Mouse (Mus musculus) heart, embryonic 14.5 days (tissue): ENCODE measurements around the gene Tmem175. TPM values are rescaled to one million over a fixed set of nuclear protein-coding genes. Genes with fewer than 3 reads are reported as not detected.

Experiments used
- ATAC-seq: fragments of 200-750 bp; cut with Nextera tagmentation; 2 replicates; pipeline ENCODE4 v1.8.0; 2017; ENCODE audit warnings: low read depth, moderate TSS enrichment; ENCODE audit not compliant: insufficient number of reproducible peaks, insufficient read depth, low FRiP score
- H3K27ac ChIP-seq, 2 experiments: fragments of 200-500 bp in 1 of 2; fragments of 300-500 bp in 1 of 2; sonication (generic) in 1 of 2; replicated peaks in 1 of 2; 2 replicates each; pipeline ENCODE4 v1.5.1; 2012 to 2014; ENCODE audit warnings: low read depth in 2 of 2, low read length in 2 of 2, control low read depth in 1 of 2, mild to moderate bottlenecking in 1 of 2, mixed read lengths in 1 of 2; ENCODE audit not compliant: control insufficient read depth in 1 of 2, insufficient read depth in 1 of 2
- H3K27me3 ChIP-seq: fragments of 300-500 bp; sonication (generic); 2 replicates; pipeline ENCODE4 v1.6.1; 2014; ENCODE audit warnings: mild to moderate bottlenecking, low read length, control low read depth; ENCODE audit not compliant: control insufficient read depth, insufficient read depth
- H3K36me3 ChIP-seq: fragments of 300-500 bp; sonication (generic); 2 replicates; pipeline ENCODE4 v1.6.1; 2014; ENCODE audit warnings: mild to moderate bottlenecking, control low read depth, low read length, mixed read lengths; ENCODE audit not compliant: control insufficient read depth, insufficient read depth
- H3K4me1 ChIP-seq, 2 experiments: fragments of 200-500 bp in 1 of 2; fragments of 300-500 bp in 1 of 2; sonication (generic) in 1 of 2; 2 replicates each; pipeline ENCODE4 v1.6.1; 2012 to 2014; ENCODE audit warnings: low read length in 2 of 2, control low read depth in 1 of 2, mixed read lengths in 1 of 2; ENCODE audit not compliant: control insufficient read depth in 2 of 2, insufficient read depth in 2 of 2
- H3K4me2 ChIP-seq: fragments of 300-500 bp; sonication (generic); 2 replicates; pipeline ENCODE4 v1.6.1; 2014; ENCODE audit warnings: mild to moderate bottlenecking, low read length
- H3K4me3 ChIP-seq, 2 experiments: fragments of 200-500 bp in 1 of 2; fragments of 300-500 bp in 1 of 2; sonication (generic) in 1 of 2; 2 replicates each; pipeline ENCODE4 v1.5.1; 2012 to 2014; ENCODE audit warnings: low read length in 2 of 2, mild to moderate bottlenecking in 2 of 2, control low read depth in 1 of 2, low read depth in 1 of 2, moderate library complexity in 1 of 2; ENCODE audit not compliant: control insufficient read depth in 1 of 2, insufficient read depth in 1 of 2
- H3K9ac ChIP-seq: fragments of 300-500 bp; sonication (generic); 2 replicates; pipeline ENCODE4 v1.6.1; 2014; ENCODE audit warnings: mild to moderate bottlenecking, low read length
- H3K9me3 ChIP-seq: fragments of 300-500 bp; sonication (generic); 2 replicates; pipeline ENCODE4 v1.6.1; 2016; ENCODE audit warnings: low read length, control low read depth; ENCODE audit not compliant: control insufficient read depth
- WGBS: fragments of 180-500 bp; shearing (Covaris S2); extraction: QIAGEN DNeasy Blood & Tissue Kit; methylation state at CpG from one replicate; pipeline ENCODE4 v1.1.7; 2014; 5-methylcytosine and 5-hydroxymethylcytosine counted together
- polyA plus RNA-seq: library from polyadenylated mRNA; unstranded; fragments of >200 nt; fragmentation: Nextera tagmentation; extraction: Ambion mirVana; gene quantifications from 2 replicates; pipeline ENCODE4 v1.2.1, GENCODE M21; 2014

Gene Tmem175
- polyA plus RNA-seq, 1 experiment from 2014 or later: 22.2 TPM

DNA sequence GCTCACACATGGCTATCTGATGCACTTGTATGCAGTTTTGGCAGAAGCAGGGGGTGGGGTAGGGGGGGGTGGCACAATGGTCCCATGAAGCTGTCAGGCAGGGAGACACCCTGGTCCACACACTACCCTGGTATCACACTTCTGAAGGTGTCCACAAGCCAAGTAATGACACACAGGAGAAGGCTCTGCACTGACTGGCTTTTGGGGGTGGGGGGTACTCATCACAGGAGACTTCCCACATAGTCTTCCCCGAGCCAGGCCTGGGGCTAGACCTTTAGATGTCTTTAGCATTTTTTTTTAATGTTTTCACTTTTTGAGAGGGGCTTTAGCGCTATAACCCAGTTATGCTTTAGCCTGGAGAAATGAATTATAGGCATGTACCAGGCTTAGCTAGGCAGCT lies 17.7 kb downstream of the Tmem175 start:
- H3K4me1 ChIP-seq: peaks cover 0 to 4% of the 10 kb centered on the region in 2 experiments; a peak in 2 of 4 replicates
- H3K9ac ChIP-seq: no peak overlapping the region
- no peak overlapping the region for H3K27ac ChIP-seq
- WGBS: 80% methylated on average over 2 of the region's 2 CpGs
- H3K4me3 ChIP-seq: no peak overlapping the region
- peaks cover 84% of the 10 kb centered on the region for H3K36me3 ChIP-seq
- ATAC-seq: no peak
- no peaks in the 10 kb centered on the region for H3K9me3 ChIP-seq
- no peak overlapping the region for H3K4me2 ChIP-seq
- no peaks in the 10 kb centered on the region for H3K27me3 ChIP-seq

DNA sequence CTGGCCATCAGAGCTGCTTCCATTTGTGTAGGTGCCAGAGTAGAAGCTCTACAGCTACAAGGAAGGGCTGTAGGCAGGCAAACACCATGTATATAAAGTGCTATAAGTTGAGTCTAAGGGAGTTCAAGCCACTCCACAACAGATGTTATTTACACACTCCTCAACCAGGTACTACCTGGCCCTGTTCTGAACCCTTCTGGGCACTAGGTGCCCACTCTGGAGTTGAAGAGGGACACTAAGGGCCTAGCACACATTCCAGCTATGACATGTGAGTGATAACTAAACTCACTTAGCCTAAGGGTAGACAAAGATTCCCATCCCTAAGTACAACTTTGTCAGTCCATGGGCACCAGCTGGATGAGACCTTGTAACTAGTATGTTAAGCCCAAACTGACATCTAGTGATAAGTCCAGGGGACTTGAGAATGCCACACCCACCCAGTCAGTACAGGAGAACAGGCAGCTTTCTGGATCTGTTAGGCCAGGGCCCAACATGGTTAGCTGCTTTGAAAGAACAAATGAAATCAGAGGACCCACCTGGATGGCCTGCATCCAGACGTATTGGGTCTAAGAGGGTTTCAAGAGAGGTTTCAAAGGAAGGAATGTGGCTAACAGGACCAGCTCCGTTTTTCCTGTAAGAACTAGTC lies 18.4 kb downstream of the Tmem175 start:
- Histone ChIP-seq H3K4me2 (no peak overlapping the region), H3K9ac (no peak overlapping the region), H3K4me3 (no peak overlapping the region), H3K4me1 (peaks cover 0 to 4% of the 10 kb centered on the region in 2 experiments; a peak in 2 of 4 replicates), H3K27ac (no peak overlapping the region), H3K36me3 (peaks cover 84% of the 10 kb centered on the region), H3K27me3 (no peaks in the 10 kb centered on the region), H3K9me3 (no peaks in the 10 kb centered on the region)
- no peak for ATAC-seq
- WGBS: 96% methylated on average over 2 of the region's 2 CpGs

DNA sequence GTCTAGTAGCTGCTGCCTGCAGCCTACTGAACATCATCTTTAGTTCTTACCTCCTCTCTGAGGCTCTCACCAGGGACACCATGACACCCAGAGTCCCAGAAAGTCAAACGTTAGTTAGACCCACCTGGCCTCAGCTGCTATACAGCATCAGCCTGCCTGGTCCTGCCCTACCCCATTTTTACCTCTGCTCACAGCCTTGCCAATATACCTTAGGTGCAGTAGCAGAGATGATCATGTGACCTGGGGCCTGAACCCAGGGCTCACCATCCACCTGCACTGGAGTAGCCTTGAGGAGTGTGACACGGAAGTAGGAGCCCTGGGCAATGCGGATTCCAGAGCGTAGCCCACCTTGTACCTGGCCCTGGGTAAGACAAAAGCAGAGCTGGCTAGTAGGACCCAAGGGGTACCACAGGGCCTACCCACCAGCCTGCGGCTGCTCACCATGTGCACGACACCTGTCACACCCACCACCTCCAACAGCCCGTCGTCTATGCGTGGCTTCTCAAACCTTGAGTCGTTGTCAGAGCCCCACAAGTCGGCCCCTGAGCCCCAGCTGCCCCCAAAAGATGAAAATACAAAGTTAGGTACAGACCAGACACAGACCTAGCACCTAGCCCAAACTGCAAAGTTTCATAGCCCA lies 19.5 kb downstream of the Tmem175 start:
- ATAC-seq: no peak
- H3K9ac ChIP-seq: no peak overlapping the region
- H3K4me1 ChIP-seq: no peaks in the 10 kb centered on the region
- WGBS: 83% methylated on average over 11 of the region's 11 CpGs
- H3K36me3 ChIP-seq: peaks cover 88% of the 10 kb centered on the region
- no peak overlapping the region for H3K4me3 ChIP-seq
- H3K4me2 ChIP-seq: no peak overlapping the region
- H3K27ac ChIP-seq: no peak overlapping the region
- no peaks in the 10 kb centered on the region for H3K9me3 ChIP-seq
- no peaks in the 10 kb centered on the region for H3K27me3 ChIP-seq

DNA sequence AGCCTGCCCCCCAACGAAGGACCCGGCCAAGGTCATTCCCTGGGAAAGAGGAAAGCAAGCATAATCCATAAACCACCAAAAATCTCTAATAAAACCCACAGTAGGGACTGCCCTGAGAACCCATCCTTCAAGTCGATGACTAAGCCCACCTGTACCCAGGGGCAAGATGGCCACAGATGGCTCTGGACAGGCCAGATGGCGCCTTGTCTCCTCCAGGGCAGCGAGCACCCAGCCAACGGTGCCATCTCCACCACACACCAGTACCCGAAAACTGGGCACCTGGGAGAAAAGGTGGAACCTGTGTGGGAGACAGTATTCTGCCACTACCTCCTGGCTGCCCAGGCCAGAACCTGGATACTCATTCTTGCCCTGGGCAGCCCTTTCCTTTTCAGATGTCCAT lies 20.8 kb downstream of the Tmem175 start:
- WGBS: 91% methylated on average over 7 of the region's 7 CpGs
- no peak for ATAC-seq
- H3K36me3 ChIP-seq: peaks cover 90% of the 10 kb centered on the region

DNA sequence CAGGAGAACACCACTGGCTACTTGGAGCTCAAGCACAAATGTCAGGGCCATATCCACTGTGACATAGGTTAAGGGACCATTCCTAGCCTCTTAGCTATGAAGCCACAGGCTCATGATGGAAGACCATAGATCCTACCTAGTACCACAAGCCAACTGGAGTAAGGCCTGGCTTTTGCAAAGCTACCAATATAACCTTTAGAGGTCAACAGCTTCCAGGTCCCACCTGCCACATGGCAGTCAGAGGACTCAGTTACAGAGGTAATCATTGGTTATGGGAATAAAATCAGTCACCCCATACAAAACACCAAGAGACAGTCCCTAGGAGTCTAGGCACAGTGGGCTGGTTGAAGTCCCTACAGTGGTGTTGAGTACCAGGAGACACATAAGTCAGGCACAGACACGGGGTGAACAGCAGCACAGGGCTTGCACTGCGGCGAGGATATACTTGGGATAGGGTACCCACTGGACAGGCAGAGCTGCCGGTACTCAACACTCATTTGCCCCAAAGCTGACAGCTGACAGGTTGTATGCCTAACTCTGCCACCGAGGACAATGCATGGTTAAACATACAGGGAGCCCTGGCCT lies 21.7 kb downstream of the Tmem175 start:
- no peaks in the 10 kb centered on the region for H3K27me3 ChIP-seq
- H3K27ac ChIP-seq: no peak overlapping the region
- 79% methylated on average over 5 of the region's 5 CpGs for WGBS
- no peak overlapping the region for H3K9ac ChIP-seq
- no peaks in the 10 kb centered on the region for H3K4me1 ChIP-seq
- H3K4me3 ChIP-seq: no peak overlapping the region
- H3K4me2 ChIP-seq: no peak overlapping the region
- H3K9me3 ChIP-seq: no peaks in the 10 kb centered on the region
- H3K36me3 ChIP-seq: peaks cover 90% of the 10 kb centered on the region
- no peak for ATAC-seq

More for the DNA sequence above, 20.8 kb downstream of the Tmem175 start:
- Histone ChIP-seq H3K4me3 (no peak overlapping the region), H3K4me1 (no peaks in the 10 kb centered on the region), H3K27ac (no peak overlapping the region), H3K4me2 (no peak overlapping the region), H3K9ac (no peak overlapping the region), H3K9me3 (no peaks in the 10 kb centered on the region), H3K27me3 (no peaks in the 10 kb centered on the region)

DNA sequence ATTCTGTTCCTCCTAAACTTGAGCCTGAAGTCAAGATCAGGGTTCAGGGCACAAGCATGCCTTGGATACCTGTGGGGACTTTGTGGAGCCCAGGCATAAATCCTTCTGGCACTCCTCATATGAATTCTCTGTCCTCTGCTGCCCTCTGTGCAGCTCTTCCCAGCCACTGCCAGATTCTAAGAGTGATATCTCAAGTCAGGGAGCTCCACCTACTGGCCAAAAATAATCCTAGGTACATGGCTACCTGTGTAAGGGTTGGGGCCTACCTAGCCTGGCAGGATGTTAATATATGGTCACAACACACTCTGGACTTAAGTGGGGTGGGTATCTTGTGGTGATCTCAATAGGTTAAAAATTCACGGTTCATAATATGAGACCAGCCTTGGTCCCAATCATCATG lies 22.3 kb downstream of the Tmem175 start:
- peaks cover 87% of the 10 kb centered on the region for H3K36me3 ChIP-seq
- no peaks in the 10 kb centered on the region for H3K9me3 ChIP-seq
- 44% methylated on average over 1 of the region's 1 CpGs for WGBS
- no peak for ATAC-seq
- H3K27ac ChIP-seq: no peak overlapping the region
- H3K4me1 ChIP-seq: no peaks in the 10 kb centered on the region
- H3K4me3 ChIP-seq: no peak overlapping the region
- H3K27me3 ChIP-seq: no peaks in the 10 kb centered on the region
- no peak overlapping the region for H3K4me2 ChIP-seq
- no peak overlapping the region for H3K9ac ChIP-seq

DNA sequence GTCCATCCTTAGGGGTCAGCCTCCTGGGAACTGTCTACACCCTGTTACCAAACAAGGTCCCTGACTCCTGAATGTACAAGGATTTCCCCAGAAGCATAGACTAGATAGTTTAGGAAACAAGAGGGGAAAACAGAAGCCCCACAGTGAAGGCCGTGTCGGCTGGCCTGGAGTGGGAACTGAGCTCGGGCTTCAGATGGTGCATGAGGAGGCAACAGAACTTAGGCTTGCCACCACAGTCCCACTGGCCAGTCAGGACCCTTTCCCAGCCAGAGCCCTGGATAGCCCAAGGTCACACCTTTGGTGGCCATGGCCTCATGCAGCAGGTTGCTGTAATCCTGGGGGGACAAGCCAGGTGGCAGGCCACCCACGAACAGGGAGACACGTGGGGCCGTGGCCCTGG lies 23.8 kb downstream of the Tmem175 start:
- H3K36me3 ChIP-seq: peaks cover 83% of the 10 kb centered on the region
- no peaks in the 10 kb centered on the region for H3K27me3 ChIP-seq
- no peaks in the 10 kb centered on the region for H3K9me3 ChIP-seq
- no peak overlapping the region for H3K27ac ChIP-seq
- no peak overlapping the region for H3K4me3 ChIP-seq
- no peak overlapping the region for H3K4me2 ChIP-seq
- WGBS: 78% methylated on average over 6 of the region's 6 CpGs
- ATAC-seq: no peak
- no peaks in the 10 kb centered on the region for H3K4me1 ChIP-seq
- H3K9ac ChIP-seq: no peak overlapping the region
